21 mouse cellular contexts compared by ENCODE assay signal in genomic region chr1:182102706-182103105, GRCm38 (mm10). TPM values are rescaled to one million over a fixed set of nuclear protein-coding genes. Genes with fewer than 3 reads are reported as not detected.
DNase-seq lines count a peak whose midpoint lies in the region; ATAC-seq and TF ChIP-seq lines count a peak whose summit lies in the region.
"Had no signal": no experiment of that assay in that cellular context is flagged by ENCODE, and none has a peak within 500 bp of the region (broad histone marks: within the 10 kb centered on the region; RNA-seq: fewer than 3 reads in every experiment).

No protein-coding gene starts in this region.

- H3K36me3 ChIP-seq in lung, postnatal 0 days (ENCODE audit: insufficient read depth, low read length), result no peaks in the 10 kb centered on the region
- H3K36me3 ChIP-seq in myocyte (ENCODE audit: control insufficient read depth, insufficient read depth), result no peaks in the 10 kb centered on the region
- no peaks in the 10 kb centered on the region for H3K36me3 ChIP-seq in liver, postnatal 0 days (replicated peaks; ENCODE audit: insufficient read depth, low read length)
- H3K36me3 ChIP-seq: G1E; heart, embryonic 13.5 days; hindbrain, embryonic 13.5 days; kidney, embryonic 15.5 days; limb, embryonic 12.5 days; liver, embryonic 13.5 days; midbrain, embryonic 12.5 days had no signal

- ATAC-seq in lung, postnatal 0 days, result peak; percentile 31
- peak; percentile 90 for ATAC-seq in common myeloid progenitor, adult 5-6 weeks (replicated peaks; ENCODE audit: low read depth, poor library complexity, severe bottlenecking)
- no peak for ATAC-seq in liver, postnatal 0 days

- DNase-seq in gastrocnemius, adult 2 months, result no peak
- no peak for DNase-seq in gastrocnemius, adult 18-20 months (ENCODE audit: low spot score)
- DNase-seq in lung, postnatal 0 days (ENCODE audit: low spot score), result no peak
- DNase-seq in lung, postnatal 14 days, result no peak
- DNase-seq in gastrocnemius, postnatal 14 days, result no peak
- no peak for DNase-seq in liver, postnatal 0 days
- DNase-seq: adrenal gland, adult 2 months; cerebellum, postnatal 14 days; layer of hippocampus, postnatal 36 days; liver, embryonic 13.5 days; lung, postnatal 4 days; retina, postnatal 1 day; right cerebral cortex, postnatal 4 days had no signal

- H3K79me2 ChIP-seq in myocyte (ENCODE audit: control insufficient read depth, insufficient read depth), result no peaks in the 10 kb centered on the region

- H3K9me3 ChIP-seq in lung, postnatal 0 days (ENCODE audit: low read length), result no peaks in the 10 kb centered on the region
- H3K9me3 ChIP-seq in liver, postnatal 0 days (ENCODE audit: low read length), result no peaks in the 10 kb centered on the region
- H3K9me3 ChIP-seq: G1E; heart, embryonic 13.5 days; hindbrain, embryonic 13.5 days; kidney, embryonic 15.5 days; limb, embryonic 12.5 days; liver, embryonic 13.5 days; midbrain, embryonic 12.5 days had no signal

- peak overlapping the region; percentile 70 for H3K27ac ChIP-seq in gastrocnemius, adult 2 months
- H3K27ac ChIP-seq in lung, postnatal 0 days (ENCODE audit: low read length), result no peak overlapping the region
- H3K27ac ChIP-seq in liver, postnatal 0 days (ENCODE audit: low read depth), result no peak overlapping the region
- H3K27ac ChIP-seq: heart, embryonic 13.5 days; kidney, embryonic 15.5 days; limb, embryonic 12.5 days; liver, embryonic 13.5 days; midbrain, embryonic 12.5 days had no signal

- TF ChIP-seq EP300 in lung, postnatal 0 days (IDR thresholded peaks at IDR 0.05), result no peak
- no peak for TF ChIP-seq EP300 in liver, postnatal 0 days (IDR thresholded peaks at IDR 0.05; ENCODE audit: low read depth)

- H3K4me1 ChIP-seq in lung, postnatal 0 days (ENCODE audit: insufficient read depth, low read depth, low read length), result no peaks in the 10 kb centered on the region
- H3K4me1 ChIP-seq in liver, postnatal 0 days (ENCODE audit: insufficient read depth), result 0 out of 2 replicates have a peak, but pooled peaks cover 1% of the 10 kb centered on the region

- TF ChIP-seq CTCF in gastrocnemius, adult 2 months (IDR thresholded peaks at IDR 0.05), result no peak
- no peak for TF ChIP-seq CTCF in lung, postnatal 0 days (IDR thresholded peaks at IDR 0.05)
- TF ChIP-seq CTCF in liver, postnatal 0 days (IDR thresholded peaks at IDR 0.05; ENCODE audit: low read depth), result no peak

- H3K4me2 ChIP-seq in lung, postnatal 0 days (replicated peaks; ENCODE audit: low read depth, low read length), result no peak overlapping the region
- H3K4me2 ChIP-seq in myocyte (ENCODE audit: low read depth), result peak overlapping the region; percentile 22
- no peak overlapping the region for H3K4me2 ChIP-seq in liver, postnatal 0 days (ENCODE audit: low read depth, low read length)
- H3K4me2 ChIP-seq: heart, embryonic 13.5 days; hindbrain, embryonic 13.5 days; kidney, embryonic 15.5 days; limb, embryonic 12.5 days; liver, embryonic 13.5 days; midbrain, embryonic 12.5 days had no signal

- no peak for TF ChIP-seq POLR2A in myocyte (IDR thresholded peaks at IDR 0.05; ENCODE audit: insufficient read length, low read depth)

- H3K27me3 ChIP-seq in lung, postnatal 0 days (replicated peaks; ENCODE audit: insufficient read depth, low read length), result no peaks in the 10 kb centered on the region
- no peaks in the 10 kb centered on the region for H3K27me3 ChIP-seq in myocyte (ENCODE audit: control insufficient read depth, insufficient read depth, insufficient read length)
- H3K27me3 ChIP-seq in liver, postnatal 0 days (ENCODE audit: insufficient read depth, low read length), result no peaks in the 10 kb centered on the region
- H3K27me3 ChIP-seq: heart, embryonic 13.5 days; hindbrain, embryonic 13.5 days; kidney, embryonic 15.5 days; limb, embryonic 12.5 days; liver, embryonic 13.5 days; midbrain, embryonic 12.5 days had no signal

- no peak overlapping the region for H3K9ac ChIP-seq in lung, postnatal 0 days (replicated peaks; ENCODE audit: low read depth)
- no peak overlapping the region for H3K9ac ChIP-seq in liver, postnatal 0 days (replicated peaks)
- H3K9ac ChIP-seq: hindbrain, embryonic 13.5 days; kidney, embryonic 15.5 days; limb, embryonic 12.5 days; liver, embryonic 13.5 days; midbrain, embryonic 12.5 days had no signal

- intact Hi-C loops in gastrocnemius, adult 2 months (cut with DNase I), result no loop called here
- intact Hi-C loops in gastrocnemius, postnatal 14 days (cut with DNase I; ENCODE audit: low total_unique reads), result no loop called here

- no peak overlapping the region for H3K4me3 ChIP-seq in gastrocnemius, adult 2 months
- no peak overlapping the region for H3K4me3 ChIP-seq in lung, postnatal 0 days (ENCODE audit: low read depth, low read length)
- H3K4me3 ChIP-seq in myocyte, result no peak overlapping the region
- H3K4me3 ChIP-seq in liver, postnatal 0 days (ENCODE audit: low read depth, low read length), result no peak overlapping the region
- H3K4me3 ChIP-seq: heart, embryonic 13.5 days; hindbrain, embryonic 13.5 days; kidney, embryonic 15.5 days; limb, embryonic 12.5 days; liver, embryonic 13.5 days; midbrain, embryonic 12.5 days had no signal

- no peak overlapping the region for H3ac ChIP-seq in myocyte (ENCODE audit: control insufficient read depth, insufficient read length)

TF ChIP-seq in myocyte, 11 proteins besides CTCF, POLR2A, EP300 and RAD21:
- TF ChIP-seq MYOD1 (IDR thresholded peaks at IDR 0.05; ENCODE audit: control insufficient read depth in 1 of 3, insufficient read length in 2 of 3, low read depth in 2 of 3) (no peak), TCF3 (IDR thresholded peaks at IDR 0.05; ENCODE audit: insufficient read length, low read depth) (no peak)

RNA-seq across cellular contexts. Expression of gene Srp9, which starts 21.8 kb away (rescaled TPM):
- 10 to 100 TPM; 41.1 to 44.9 TPM for total RNA-seq in gastrocnemius, adult 2 months (2021)
- 10 to 100 TPM; 43.1 to 44.7 TPM for total RNA-seq in gastrocnemius, adult 18-20 months (2021)
- polyA plus RNA-seq in lung, postnatal 0 days (2015; fragmentation: Nextera tagmentation; extraction: Ambion mirVana), result 146 and 148 TPM in 2 replicates
- total RNA-seq in common myeloid progenitor, adult 5-6 weeks (2017), result 103 and 131 TPM in 2 replicates
- 75.1 TPM for polyA plus RNA-seq in myocyte (2012; fragmentation: generic; extraction: Trizol)
- 10 to 100 TPM; 36.2 to 39.1 TPM for total RNA-seq in gastrocnemius, postnatal 14 days (2021)
- polyA plus RNA-seq in liver, postnatal 0 days (2015; fragmentation: Nextera tagmentation; extraction: Ambion mirVana), result 109 and 119 TPM in 2 replicates
